Mouse (Mus musculus) forebrain, embryonic 11.5 days (tissue): ENCODE measurements around the gene Panx1. TPM values are rescaled to one million over a fixed set of nuclear protein-coding genes. Genes with fewer than 3 reads are reported as not detected.

Experiments used
- ATAC-seq: fragments of 200-750 bp; cut with Nextera tagmentation; replicated peaks from 2 replicates; pipeline ENCODE4 v1.8.0; 2017; ENCODE audit warnings: moderate TSS enrichment; ENCODE audit not compliant: low FRiP score
- DNase-seq: peaks from one replicate; pipeline ENCODE4 v3.0.0-alpha.2; 2017; ENCODE audit warnings: low spot score
- H3K27ac ChIP-seq: fragments of 300-500 bp; sonication (generic); 2 replicates; pipeline ENCODE4 v1.5.1; 2014; ENCODE audit warnings: low read depth, low read length
- H3K27me3 ChIP-seq: fragments of 300-500 bp; sonication (generic); 2 replicates; pipeline ENCODE4 v1.6.1; 2014; ENCODE audit warnings: mild to moderate bottlenecking, low read length, mixed read lengths; ENCODE audit not compliant: control insufficient read depth, insufficient read depth
- H3K36me3 ChIP-seq: fragments of 300-500 bp; sonication (generic); 2 replicates; pipeline ENCODE4 v1.6.1; 2014; ENCODE audit warnings: mild to moderate bottlenecking, low read length, moderate library complexity, mixed read lengths; ENCODE audit not compliant: control insufficient read depth, insufficient read depth
- H3K4me1 ChIP-seq: fragments of 300-500 bp; sonication (generic); replicated peaks from 2 replicates; pipeline ENCODE4 v1.6.1; 2014; ENCODE audit warnings: low read length, mixed read lengths; ENCODE audit not compliant: control insufficient read depth, insufficient read depth
- H3K4me2 ChIP-seq: fragments of 300-500 bp; sonication (generic); 2 replicates; pipeline ENCODE4 v1.6.1; 2014; ENCODE audit warnings: low read depth, mild to moderate bottlenecking, low read length, moderate library complexity, mixed read lengths; ENCODE audit not compliant: severe bottlenecking
- H3K4me3 ChIP-seq: fragments of 300-500 bp; sonication (generic); 2 replicates; pipeline ENCODE4 v1.5.1; 2014; ENCODE audit warnings: low read depth, low read length
- H3K9ac ChIP-seq: fragments of 300-500 bp; sonication (generic); 2 replicates; pipeline ENCODE4 v1.6.1; 2014; ENCODE audit warnings: low read length
- H3K9me3 ChIP-seq: fragments of 300-500 bp; sonication (generic); 2 replicates; pipeline ENCODE4 v1.6.1; 2016; ENCODE audit warnings: low read length, mixed read lengths; ENCODE audit not compliant: control insufficient read depth
- WGBS: fragments of 180-500 bp; shearing (Covaris S2); extraction: QIAGEN DNeasy Blood & Tissue Kit; methylation state at CpG from one replicate; pipeline ENCODE4 v1.1.7; 2014; 5-methylcytosine and 5-hydroxymethylcytosine counted together
- polyA plus RNA-seq: library from polyadenylated mRNA; unstranded; fragments of >200 nt; fragmentation: Nextera tagmentation; extraction: Ambion mirVana; gene quantifications from 2 replicates; pipeline ENCODE4 v1.2.1, GENCODE M21; 2014

Gene Panx1
- polyA plus RNA-seq, 1 experiment from 2014 or later = 103 TPM

- no peak overlapping the region for H3K27ac ChIP-seq
- H3K9me3 ChIP-seq = no peaks in the 10 kb centered on the region
- 79% methylated on average over 3 of the region's 3 CpGs for WGBS
- no peaks in the 10 kb centered on the region for H3K4me1 ChIP-seq
- no peak overlapping the region for H3K9ac ChIP-seq
- ATAC-seq = no peak
- H3K36me3 ChIP-seq = no peaks in the 10 kb centered on the region
- H3K4me2 ChIP-seq = no peak overlapping the region
- H3K4me3 ChIP-seq = no peak overlapping the region
- no peak for DNase-seq
- no peaks in the 10 kb centered on the region for H3K27me3 ChIP-seq
Measured at GRCm38 (mm10) chr9:14970805-14971525, 74.3 kb downstream of the Panx1 start.

DNA sequence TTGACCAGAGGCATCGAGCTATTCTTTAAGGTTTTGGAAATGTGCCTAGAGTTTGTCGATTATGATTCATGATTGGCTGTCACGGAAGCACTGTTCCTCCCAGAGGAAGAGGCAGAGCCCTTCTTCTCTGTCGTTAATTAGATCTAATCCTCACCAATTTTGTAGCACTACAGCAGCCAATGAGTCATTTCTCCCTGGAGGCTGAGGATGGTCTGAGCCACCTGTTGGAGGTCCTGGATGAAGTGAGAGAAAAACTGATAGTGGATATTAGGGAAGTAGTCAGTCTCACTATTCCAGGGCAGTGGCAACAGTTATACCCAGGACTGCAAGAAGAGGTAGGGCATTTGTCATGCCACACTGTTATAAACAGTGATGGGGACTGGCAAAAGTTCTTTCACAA lies 75.1 kb downstream of the Panx1 start:
- Histone ChIP-seq H3K4me1 (no peaks in the 10 kb centered on the region), H3K4me3 (no peak overlapping the region), H3K4me2 (no peak overlapping the region), H3K36me3 (no peaks in the 10 kb centered on the region), H3K9me3 (no peaks in the 10 kb centered on the region), H3K27me3 (no peaks in the 10 kb centered on the region), H3K9ac (no peak overlapping the region), H3K27ac (no peak overlapping the region)
- 82% methylated on average over 4 of the region's 4 CpGs for WGBS
- DNase-seq (no peak), ATAC-seq (no peak)

- WGBS = 84% methylated on average over 1 of the region's 1 CpGs
- ATAC-seq (no peak), DNase-seq (no peak)
- no peaks in the 10 kb centered on the region for H3K27me3 ChIP-seq
- no peak overlapping the region for H3K9ac ChIP-seq
- no peaks in the 10 kb centered on the region for H3K9me3 ChIP-seq
- no peaks in the 10 kb centered on the region for H3K36me3 ChIP-seq
- no peak overlapping the region for H3K27ac ChIP-seq
- no peak overlapping the region for H3K4me2 ChIP-seq
- H3K4me1 ChIP-seq = no peaks in the 10 kb centered on the region
- no peak overlapping the region for H3K4me3 ChIP-seq
Measured at GRCm38 (mm10) chr9:14967598-14967997, 77.7 kb downstream of the Panx1 start.

DNA sequence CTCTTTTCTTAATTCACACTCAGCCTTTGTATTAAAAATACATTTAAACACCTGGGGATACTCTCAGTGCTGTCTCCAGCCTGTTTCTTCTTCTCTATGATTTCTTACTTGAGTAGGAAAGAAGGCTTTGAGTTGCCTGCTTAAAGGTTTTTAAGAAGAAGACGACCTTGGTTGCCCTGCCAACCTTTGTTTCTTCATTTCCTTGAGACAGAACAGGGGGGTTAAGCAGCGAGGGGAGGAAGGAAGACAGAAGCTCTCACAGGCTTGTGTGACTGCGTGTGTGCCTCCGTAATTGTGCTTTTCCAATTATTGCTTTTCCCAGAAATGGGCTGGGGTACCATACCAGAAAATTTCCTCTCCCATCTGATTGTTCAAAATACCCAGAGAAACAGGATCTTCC lies 78.5 kb downstream of the Panx1 start:
- no peaks in the 10 kb centered on the region for H3K36me3 ChIP-seq
- WGBS = 54% methylated on average over 4 of the region's 4 CpGs
- no peak overlapping the region for H3K4me3 ChIP-seq
- no peaks in the 10 kb centered on the region for H3K4me1 ChIP-seq
- H3K27me3 ChIP-seq = no peaks in the 10 kb centered on the region
- H3K9ac ChIP-seq = no peak overlapping the region
- H3K27ac ChIP-seq = no peak overlapping the region
- ATAC-seq (no peak), DNase-seq (no peak)
- no peak overlapping the region for H3K4me2 ChIP-seq
- no peaks in the 10 kb centered on the region for H3K9me3 ChIP-seq

GRCm38 (mm10) chr9:14965368-14965767 lies 79.9 kb downstream of the Panx1 start:
- Histone ChIP-seq H3K4me1 (no peaks in the 10 kb centered on the region), H3K9ac (no peak overlapping the region), H3K36me3 (no peaks in the 10 kb centered on the region), H3K27ac (no peak overlapping the region), H3K4me3 (no peak overlapping the region), H3K4me2 (no peak overlapping the region), H3K27me3 (no peaks in the 10 kb centered on the region), H3K9me3 (no peaks in the 10 kb centered on the region)
- ATAC-seq (no peak), DNase-seq (no peak)

DNA sequence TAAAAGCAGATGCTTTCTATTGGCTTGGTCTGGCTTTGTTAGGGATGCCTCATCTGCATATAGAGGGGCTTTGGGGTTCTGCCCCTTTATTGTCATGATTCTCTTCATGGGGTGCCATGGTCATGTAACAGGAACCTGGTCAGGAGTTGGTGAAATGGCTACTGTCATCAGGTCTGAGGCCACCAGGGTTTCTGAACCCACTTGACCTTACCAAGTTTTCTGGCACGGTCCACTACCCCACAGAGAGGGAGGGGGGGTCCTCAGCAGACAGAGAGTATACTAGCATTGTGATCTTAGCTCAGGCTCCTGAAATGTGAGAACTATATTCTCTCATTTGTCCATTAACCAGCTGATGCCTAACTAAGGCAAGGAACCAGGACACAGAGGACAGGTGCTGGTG lies 82.5 kb downstream of the Panx1 start:
- 93% methylated on average over 1 of the region's 1 CpGs for WGBS
- Histone ChIP-seq H3K4me2 (no peak overlapping the region), H3K4me3 (no peak overlapping the region), H3K9me3 (no peaks in the 10 kb centered on the region), H3K27me3 (no peaks in the 10 kb centered on the region), H3K4me1 (no peaks in the 10 kb centered on the region), H3K27ac (no peak overlapping the region), H3K9ac (no peak overlapping the region), H3K36me3 (no peaks in the 10 kb centered on the region)
- ATAC-seq (no peak), DNase-seq (no peak)

- WGBS = 83% methylated on average over 1 of the region's 1 CpGs
- Histone ChIP-seq H3K4me3 (no peak overlapping the region), H3K36me3 (no peaks in the 10 kb centered on the region), H3K27me3 (no peaks in the 10 kb centered on the region), H3K9ac (no peak overlapping the region), H3K4me2 (no peak overlapping the region), H3K4me1 (no peaks in the 10 kb centered on the region), H3K27ac (no peak overlapping the region), H3K9me3 (no peaks in the 10 kb centered on the region)
- no peak for ATAC-seq
- DNase-seq = no peak
Measured at GRCm38 (mm10) chr9:14954659-14955058, 90.6 kb downstream of the Panx1 start.

Other genes with a start within 250 kb of the Panx1 start
- 0.20 and 0.47 TPM in 2 replicates for gene Gpr83, start 185.3 kb downstream of the Panx1 start, polyA plus RNA-seq
- gene Izumo1r, start 141.5 kb downstream of the Panx1 start, polyA plus RNA-seq = not detected in 2 replicates
- gene Hephl1, start 66.6 kb upstream of the Panx1 start, polyA plus RNA-seq = not detected in 2 replicates
- 1.5 and 2.3 TPM in 2 replicates for gene Vstm5, start 193.6 kb upstream of the Panx1 start, polyA plus RNA-seq
- gene Med17, start 234.5 kb upstream of the Panx1 start, polyA plus RNA-seq = 47.7 and 51.1 TPM in 2 replicates